ENCODE assay signal across 26 mouse cellular contexts in genomic region chr15:16163969-16164368, GRCm38 (mm10).
"Had no signal": no experiment of that assay in that cellular context is flagged by ENCODE, and none has a peak within 500 bp of the region (broad histone marks: within the 10 kb centered on the region; RNA-seq: fewer than 3 reads in every experiment).

No protein-coding gene starts in this region.

- H3K27me3 ChIP-seq: embryonic facial prominence, embryonic 12.5 days; embryonic facial prominence, embryonic 13.5 days; embryonic facial prominence, embryonic 15.5 days; forebrain, embryonic 12.5 days; forebrain, embryonic 13.5 days; forebrain, embryonic 15.5 days had no signal

- H3K4me2 ChIP-seq: embryonic facial prominence, embryonic 12.5 days; embryonic facial prominence, embryonic 13.5 days; embryonic facial prominence, embryonic 15.5 days; forebrain, embryonic 12.5 days; forebrain, embryonic 13.5 days; forebrain, embryonic 15.5 days had no signal

- H3K4me1 ChIP-seq: embryonic facial prominence, embryonic 10.5 days; embryonic facial prominence, embryonic 12.5 days; embryonic facial prominence, embryonic 13.5 days; embryonic facial prominence, embryonic 15.5 days; forebrain, embryonic 10.5 days; forebrain, embryonic 12.5 days; forebrain, embryonic 13.5 days; forebrain, embryonic 15.5 days; heart, embryonic 10.5 days had no signal

- H3K36me3 ChIP-seq: embryonic facial prominence, embryonic 10.5 days; embryonic facial prominence, embryonic 12.5 days; embryonic facial prominence, embryonic 13.5 days; embryonic facial prominence, embryonic 15.5 days; forebrain, embryonic 10.5 days; forebrain, embryonic 12.5 days; forebrain, embryonic 15.5 days; heart, embryonic 10.5 days had no signal

- H3K9me3 ChIP-seq: embryonic facial prominence, embryonic 10.5 days; embryonic facial prominence, embryonic 12.5 days; embryonic facial prominence, embryonic 13.5 days; embryonic facial prominence, embryonic 15.5 days; forebrain, embryonic 10.5 days; forebrain, embryonic 12.5 days; forebrain, embryonic 13.5 days; forebrain, embryonic 15.5 days; heart, embryonic 10.5 days had no signal

- DNase-seq: cerebellum, adult 9-11 months; cerebellum, postnatal 10 days; cerebellum, postnatal 14 days; cerebellum, postnatal 25 days; cerebellum, postnatal 36 days; embryo, embryonic 11 days; forebrain, postnatal 0 days; gastrocnemius, adult 2 months; gastrocnemius, postnatal 10 days; gastrocnemius, postnatal 14 days; gastrocnemius, postnatal 25 days; gastrocnemius, postnatal 36 days; heart, adult 11 months; heart, adult 18-20 months; heart, adult 2 months had no signal

- H3K4me3 ChIP-seq: embryonic facial prominence, embryonic 10.5 days; embryonic facial prominence, embryonic 12.5 days; embryonic facial prominence, embryonic 13.5 days; embryonic facial prominence, embryonic 15.5 days; erythroblast, embryonic 14.5 days; forebrain, embryonic 10.5 days; forebrain, embryonic 12.5 days; forebrain, embryonic 13.5 days; forebrain, embryonic 15.5 days; gastrocnemius, adult 2 months; heart, adult 2 months; heart, embryonic 10.5 days had no signal

- H3K9ac ChIP-seq: embryonic facial prominence, embryonic 12.5 days; embryonic facial prominence, embryonic 13.5 days; embryonic facial prominence, embryonic 15.5 days; forebrain, embryonic 12.5 days; forebrain, embryonic 13.5 days; forebrain, embryonic 15.5 days; forebrain, postnatal 0 days had no signal

- H3K27ac ChIP-seq: embryonic facial prominence, embryonic 10.5 days; embryonic facial prominence, embryonic 12.5 days; embryonic facial prominence, embryonic 13.5 days; embryonic facial prominence, embryonic 15.5 days; forebrain, embryonic 10.5 days; forebrain, embryonic 12.5 days; forebrain, embryonic 13.5 days; forebrain, embryonic 15.5 days; gastrocnemius, adult 2 months; heart, adult 2 months; heart, embryonic 10.5 days had no signal

- ATAC-seq: forebrain, embryonic 13.5 days; forebrain, embryonic 15.5 days; forebrain, embryonic 16.5 days; forebrain, postnatal 0 days had no signal
